Mouse (Mus musculus) midbrain, embryonic 16.5 days (tissue): ENCODE measurements around the gene Copa. TPM values are rescaled to one million over a fixed set of nuclear protein-coding genes. Genes with fewer than 3 reads are reported as not detected.

Source experiments
- ATAC-seq: fragments of 200-750 bp; cut with Nextera tagmentation; 2 replicates; pipeline ENCODE4 v1.8.0; 2017; ENCODE audit warnings: moderate TSS enrichment
- H3K27ac ChIP-seq: fragments of 300-500 bp; sonication (generic); 2 replicates; pipeline ENCODE4 v1.5.1; 2014; ENCODE audit warnings: mild to moderate bottlenecking, low read length, mixed read lengths
- H3K27me3 ChIP-seq: fragments of 300-500 bp; sonication (generic); 2 replicates; pipeline ENCODE4 v1.6.1; 2014; ENCODE audit warnings: low read depth, low read length, mixed read lengths; ENCODE audit not compliant: control insufficient read depth, insufficient read depth
- H3K36me3 ChIP-seq: fragments of 300-500 bp; sonication (generic); 2 replicates; pipeline ENCODE4 v1.6.1; 2014; ENCODE audit warnings: mild to moderate bottlenecking, low read length, moderate library complexity, mixed read lengths; ENCODE audit not compliant: control insufficient read depth, insufficient read depth
- H3K4me1 ChIP-seq: fragments of 300-500 bp; sonication (generic); 2 replicates; pipeline ENCODE4 v1.6.1; 2014; ENCODE audit warnings: mild to moderate bottlenecking, low read length, mixed read lengths; ENCODE audit not compliant: control insufficient read depth, insufficient read depth
- H3K4me2 ChIP-seq: fragments of 300-500 bp; sonication (generic); 2 replicates; pipeline ENCODE4 v1.6.1; 2014; ENCODE audit warnings: mild to moderate bottlenecking, low read length, mixed read lengths
- H3K4me3 ChIP-seq: fragments of 300-500 bp; sonication (generic); 2 replicates; pipeline ENCODE4 v1.5.1; 2014; ENCODE audit warnings: low read depth, mild to moderate bottlenecking, low read length, moderate library complexity, mixed read lengths
- H3K9ac ChIP-seq: fragments of 300-500 bp; sonication (generic); 2 replicates; pipeline ENCODE4 v1.6.1; 2014; ENCODE audit warnings: low read depth, low read length, mixed read lengths
- H3K9me3 ChIP-seq: fragments of 300-500 bp; sonication (generic); replicated peaks from 2 replicates; pipeline ENCODE4 v1.6.1; 2014; ENCODE audit warnings: mild to moderate bottlenecking, low read length, mixed read lengths; ENCODE audit not compliant: control insufficient read depth, poor library complexity, severe bottlenecking
- WGBS: fragments of 180-500 bp; shearing (Covaris S2); extraction: QIAGEN DNeasy Blood & Tissue Kit; methylation state at CpG from one replicate; pipeline ENCODE4 v1.1.7; 2014; 5-methylcytosine and 5-hydroxymethylcytosine counted together
- polyA plus RNA-seq: library from polyadenylated mRNA; unstranded; fragments of >200 nt; fragmentation: Nextera tagmentation; extraction: Ambion mirVana; gene quantifications from 2 replicates; pipeline ENCODE4 v1.2.1, GENCODE M21; 2015

Gene Copa
- polyA plus RNA-seq, 1 experiment from 2014 or later = 209 TPM

DNA sequence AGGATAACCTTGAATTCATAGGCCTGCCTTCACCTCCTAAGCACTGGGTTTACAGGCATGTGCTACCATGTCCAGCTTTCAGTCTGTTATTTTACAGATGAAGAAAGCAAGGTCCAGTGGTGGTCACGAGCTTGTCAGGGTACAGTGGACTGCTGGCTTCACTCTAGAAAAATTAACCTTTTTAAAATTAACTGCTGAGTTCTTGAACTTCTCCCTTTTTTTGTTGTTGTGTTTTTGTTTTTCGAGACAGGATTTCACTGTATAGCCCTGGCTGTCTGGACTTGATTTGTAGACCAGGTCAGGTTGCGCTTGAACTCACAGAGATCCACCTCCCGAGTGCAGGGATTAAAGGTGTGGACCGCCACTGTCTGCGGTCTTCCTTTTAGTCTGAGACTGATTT lies 80.6 kb downstream of the Copa start:
- Histone ChIP-seq H3K27me3 (no peaks in the 10 kb centered on the region), H3K4me2 (no peak overlapping the region), H3K9ac (no peak overlapping the region), H3K36me3 (peaks cover 8% of the 10 kb centered on the region), H3K27ac (no peak overlapping the region), H3K4me3 (no peak overlapping the region), H3K4me1 (no peaks in the 10 kb centered on the region; the same call in 1 of the 2 replicates), H3K9me3 (no peaks in the 10 kb centered on the region)
- WGBS = 95% methylated on average over 6 of the region's 6 CpGs
- no peak for ATAC-seq

DNA sequence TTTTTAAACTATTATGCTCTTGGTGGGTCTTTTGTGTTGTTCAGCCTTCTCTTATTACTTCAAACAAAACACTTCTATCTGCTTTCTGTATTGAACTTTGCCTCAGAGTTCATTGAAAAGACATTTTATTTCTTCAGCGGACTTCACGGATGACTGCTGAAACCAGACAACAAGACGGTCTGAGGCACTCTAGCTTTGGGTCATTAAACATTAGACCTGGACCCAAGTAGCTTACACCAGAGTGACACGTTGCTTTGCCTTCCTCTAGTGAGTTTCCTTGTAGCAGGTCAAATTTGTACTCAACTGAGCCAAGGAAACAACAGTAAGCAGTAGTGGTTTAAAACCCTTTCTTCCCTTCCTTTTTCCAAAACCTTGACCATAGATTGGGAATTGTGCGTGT lies 85.6 kb downstream of the Copa start:
- H3K4me1 ChIP-seq = no peaks in the 10 kb centered on the region; the same call in 1 of the 2 replicates
- no peaks in the 10 kb centered on the region for H3K27me3 ChIP-seq
- ATAC-seq = no peak
- no peak overlapping the region for H3K27ac ChIP-seq
- no peak overlapping the region for H3K4me2 ChIP-seq
- H3K9me3 ChIP-seq = no peaks in the 10 kb centered on the region
- peaks cover 28% of the 10 kb centered on the region for H3K36me3 ChIP-seq
- 77% methylated on average over 5 of the region's 5 CpGs for whole genome bisulfite sequencing
- no peak overlapping the region for H3K4me3 ChIP-seq
- H3K9ac ChIP-seq = no peak overlapping the region

DNA sequence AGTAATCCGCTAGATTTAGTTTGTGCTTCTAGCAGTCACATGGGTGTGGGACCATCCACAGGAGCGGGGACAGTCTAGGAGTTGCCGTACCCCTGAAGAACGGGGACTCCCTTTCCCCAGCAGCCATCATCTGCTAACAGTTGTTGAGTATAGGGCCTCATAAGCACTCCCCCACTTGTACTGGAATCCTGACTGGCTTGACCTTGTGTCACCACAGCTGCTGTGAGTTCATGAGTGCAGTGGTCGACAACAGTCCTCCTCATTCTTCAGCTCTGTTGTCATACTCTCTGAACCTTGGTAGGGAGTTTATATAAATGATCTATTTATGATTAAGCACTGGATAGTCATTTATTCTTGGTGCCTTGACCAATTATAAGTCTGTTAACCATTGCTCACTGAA lies 87.5 kb downstream of the Copa start:
- Histone ChIP-seq H3K27ac (no peak overlapping the region), H3K27me3 (no peaks in the 10 kb centered on the region), H3K9me3 (no peaks in the 10 kb centered on the region), H3K4me2 (no peak overlapping the region), H3K4me1 (no peaks in the 10 kb centered on the region), H3K4me3 (no peak overlapping the region), H3K36me3 (peaks cover 34% of the 10 kb centered on the region), H3K9ac (no peak overlapping the region)
- ATAC-seq = no peak
- 96% methylated on average over 5 of the region's 5 CpGs for WGBS

Other genes starting within 250 kb of the Copa start
- gene Cd84, start 242.8 kb upstream of the Copa start, polyA plus RNA-seq = 0.80 and 1.0 TPM in 2 replicates
- not detected in 2 replicates for gene Gm10521, start 186.9 kb upstream of the Copa start, polyA plus RNA-seq
- gene Slamf6, start 165.0 kb upstream of the Copa start, polyA plus RNA-seq = not detected in 2 replicates
- 43.7 and 44.0 TPM in 2 replicates for gene Vangl2, start 54.1 kb upstream of the Copa start, polyA plus RNA-seq
- 0.45 and 1.2 TPM in 2 replicates for gene Nhlh1, start 25.0 kb upstream of the Copa start, polyA plus RNA-seq
- 105 and 107 TPM in 2 replicates for gene Ncstn, start 266 bp downstream of the Copa start, polyA plus RNA-seq
- gene Pex19, start 44.2 kb downstream of the Copa start, polyA plus RNA-seq = 160 and 162 TPM in 2 replicates
- gene Dcaf8, start 65.6 kb downstream of the Copa start, polyA plus RNA-seq = 84.7 and 84.9 TPM in 2 replicates
- 460 and 525 TPM in 2 replicates for gene Pea15a, start 124.3 kb downstream of the Copa start, polyA plus RNA-seq
- 1.8 and 2.2 TPM in 2 replicates for gene Casq1, start 137.3 kb downstream of the Copa start, polyA plus RNA-seq
- not detected in 2 replicates for gene Atp1a4, start 175.9 kb downstream of the Copa start, polyA plus RNA-seq
- 63.9 and 64.0 TPM in 2 replicates for gene Igsf8, start 179.1 kb downstream of the Copa start, polyA plus RNA-seq
- 53.2 and 69.0 TPM in 2 replicates for gene Atp1a2, start 215.5 kb downstream of the Copa start, polyA plus RNA-seq
- gene Kcnj9, start 246.8 kb downstream of the Copa start, polyA plus RNA-seq = 7.7 and 7.8 TPM in 2 replicates